Mouse (Mus musculus): ENCODE measurements around the gene 1190005I06Rik.

The 1190005I06Rik gene

GRCm38 (mm10) chr8:120618110-120618509 lies 29.3 kb downstream of the 1190005I06Rik start:
- DNase-seq, result peak; percentile 47 to 66

GRCm38 (mm10) chr8:120616663-120617626 lies 30.5 kb downstream of the 1190005I06Rik start:
- DNase-seq, result no peak

GRCm38 (mm10) chr8:120614491-120614890 lies 32.9 kb downstream of the 1190005I06Rik start:
- DNase-seq, result no peak

- DNase-seq, result no peak
Observed at GRCm38 (mm10) chr8:120610824-120611223, 36.6 kb downstream of the 1190005I06Rik start.

GRCm38 (mm10) chr8:120607885-120608284 lies 39.5 kb downstream of the 1190005I06Rik start:
- peak; percentile 71 to 80 for DNase-seq

- no peak for DNase-seq
Observed at GRCm38 (mm10) chr8:120607460-120607859, 40.0 kb downstream of the 1190005I06Rik start.

GRCm38 (mm10) chr8:120602672-120603071 lies 44.8 kb downstream of the 1190005I06Rik start:
- no peak for DNase-seq

GRCm38 (mm10) chr8:120599504-120599903 lies 47.9 kb downstream of the 1190005I06Rik start:
- DNase-seq, result peak; percentile 74 to 77

- no peak for DNase-seq
Observed at GRCm38 (mm10) chr8:120598579-120598978, 48.9 kb downstream of the 1190005I06Rik start.

- DNase-seq, result peak in 1 of 2 experiments; percentile 59
Observed at GRCm38 (mm10) chr8:120595963-120596362, 51.5 kb downstream of the 1190005I06Rik start.

GRCm38 (mm10) chr8:120594571-120594970 lies 52.9 kb downstream of the 1190005I06Rik start:
- no peak for DNase-seq

- DNase-seq, result no peak
Observed at GRCm38 (mm10) chr8:120591587-120592292, 55.7 kb downstream of the 1190005I06Rik start.

- no peak for DNase-seq
Observed at GRCm38 (mm10) chr8:120589921-120590320, 57.5 kb downstream of the 1190005I06Rik start.

GRCm38 (mm10) chr8:120588908-120589771 lies 58.3 kb downstream of the 1190005I06Rik start, which contains the start of gene Gins2:
Gins2 (minus strand) TSS chr8:120589304.
- DNase-seq, result peak; percentile 99 to 100

GRCm38 (mm10) chr8:120585521-120585920 lies 61.9 kb downstream of the 1190005I06Rik start:
- no peak for DNase-seq

- DNase-seq, result peak in 1 of 2 experiments; percentile 16
Observed at GRCm38 (mm10) chr8:120581811-120582210, 65.6 kb downstream of the 1190005I06Rik start.

GRCm38 (mm10) chr8:120581329-120581728 lies 66.1 kb downstream of the 1190005I06Rik start:
- no peak for DNase-seq

GRCm38 (mm10) chr8:120580336-120581000 lies 67.0 kb downstream of the 1190005I06Rik start:
- peak; percentile 6 to 22 for DNase-seq

GRCm38 (mm10) chr8:120577821-120578220 lies 69.6 kb downstream of the 1190005I06Rik start:
- peak in 1 of 2 experiments; percentile 3 for DNase-seq

- peak in 1 of 2 experiments; percentile 13 for DNase-seq
Observed at GRCm38 (mm10) chr8:120575801-120576200, 71.6 kb downstream of the 1190005I06Rik start.

GRCm38 (mm10) chr8:120574941-120575340 lies 72.5 kb downstream of the 1190005I06Rik start:
- no peak for DNase-seq

- no peak for DNase-seq
Observed at GRCm38 (mm10) chr8:120573866-120574265, 73.6 kb downstream of the 1190005I06Rik start.

Data from thymus, postnatal 36 days (tissue).